In the genomic region with DNA sequence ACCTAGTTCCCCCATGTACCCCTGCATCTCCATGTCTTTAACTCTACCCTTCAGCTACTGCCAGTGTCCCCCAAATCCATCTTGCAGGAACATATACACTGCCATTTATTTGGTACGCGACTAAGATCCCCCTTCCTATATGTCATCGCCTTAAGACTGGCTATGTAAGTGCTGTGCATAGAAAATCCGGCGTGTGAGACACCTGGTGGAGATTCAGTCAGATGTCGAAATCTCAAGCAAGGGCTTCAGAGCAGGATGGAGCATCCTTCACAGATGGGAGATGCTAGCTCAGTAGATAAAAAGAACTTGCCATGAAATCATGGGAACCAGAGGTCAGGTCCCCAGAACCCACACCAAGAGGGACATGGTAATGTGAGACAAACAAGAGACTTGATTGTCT, we compare ENCODE assay signal across 23 mouse cellular contexts.
A peak's percentile ranks its signal among the peaks of the same experiment; 100 is the strongest.
DNase-seq lines count a peak whose midpoint lies in the region; ATAC-seq and TF ChIP-seq lines count a peak whose summit lies in the region.
"Had no signal": no experiment of that assay in that cellular context is flagged by ENCODE, and none has a peak within 500 bp of the region (broad histone marks: within the 10 kb centered on the region; RNA-seq: fewer than 3 reads in every experiment).

No protein-coding gene starts in this region.

- H3K4me2 ChIP-seq in forebrain, embryonic 11.5 days (ENCODE audit: low read depth, low read length, severe bottlenecking), result no peak overlapping the region
- H3K4me2 ChIP-seq in forebrain, embryonic 12.5 days, result no peak overlapping the region
- no peak overlapping the region for H3K4me2 ChIP-seq in hindbrain, postnatal 0 days (ENCODE audit: low read depth, low read length)
- H3K4me2 ChIP-seq in hindbrain, embryonic 11.5 days (replicated peaks; ENCODE audit: low read depth, low read length), result no peak overlapping the region
- H3K4me2 ChIP-seq: embryonic facial prominence, embryonic 12.5 days; embryonic facial prominence, embryonic 15.5 days; forebrain, embryonic 13.5 days; heart, embryonic 11.5 days; hindbrain, embryonic 13.5 days had no signal

- no peaks in the 10 kb centered on the region for H3K36me3 ChIP-seq in forebrain, embryonic 11.5 days (ENCODE audit: control insufficient read depth, insufficient read depth, low read length)
- H3K36me3 ChIP-seq in forebrain, embryonic 12.5 days (replicated peaks), result no peaks in the 10 kb centered on the region
- no peaks in the 10 kb centered on the region for H3K36me3 ChIP-seq in hindbrain, postnatal 0 days (ENCODE audit: insufficient read depth, low read length)
- H3K36me3 ChIP-seq in hindbrain, embryonic 11.5 days (ENCODE audit: control insufficient read depth, insufficient read depth, low read length), result no peaks in the 10 kb centered on the region
- H3K36me3 ChIP-seq: embryonic facial prominence, embryonic 12.5 days; embryonic facial prominence, embryonic 15.5 days; hindbrain, embryonic 13.5 days had no signal

- H3K4me3 ChIP-seq in forebrain, embryonic 11.5 days (ENCODE audit: low read depth, low read length), result no peak overlapping the region
- no peak overlapping the region for H3K4me3 ChIP-seq in forebrain, embryonic 12.5 days (replicated peaks)
- H3K4me3 ChIP-seq in hindbrain, postnatal 0 days (ENCODE audit: low read length), result no peak overlapping the region
- no peak overlapping the region for H3K4me3 ChIP-seq in hindbrain, embryonic 11.5 days (ENCODE audit: low read depth, low read length)
- H3K4me3 ChIP-seq: embryonic facial prominence, embryonic 12.5 days; embryonic facial prominence, embryonic 15.5 days; forebrain, embryonic 13.5 days; gastrocnemius, adult 2 months; hindbrain, embryonic 13.5 days had no signal

- no peaks in the 10 kb centered on the region for H3K27me3 ChIP-seq in forebrain, embryonic 11.5 days (ENCODE audit: control insufficient read depth, insufficient read depth, low read length)
- H3K27me3 ChIP-seq in forebrain, embryonic 12.5 days, result no peaks in the 10 kb centered on the region
- H3K27me3 ChIP-seq in hindbrain, postnatal 0 days (ENCODE audit: insufficient read depth, low read length), result no peaks in the 10 kb centered on the region
- 0 out of 2 replicates have a peak, but pooled peaks cover 3% of the 10 kb centered on the region for H3K27me3 ChIP-seq in hindbrain, embryonic 11.5 days (ENCODE audit: control insufficient read depth, insufficient read depth, low read length)
- H3K27me3 ChIP-seq: embryonic facial prominence, embryonic 12.5 days; embryonic facial prominence, embryonic 15.5 days; forebrain, embryonic 13.5 days had no signal

- intact Hi-C loops in left cerebral cortex, postnatal 14 days (cut with DNase I), result no loop called here
- intact Hi-C loops in left cerebral cortex, postnatal 36 days (cut with DNase I), result no loop called here

- no peaks in the 10 kb centered on the region for H3K9me3 ChIP-seq in forebrain, embryonic 11.5 days (ENCODE audit: control insufficient read depth, low read length)
- no peaks in the 10 kb centered on the region for H3K9me3 ChIP-seq in forebrain, embryonic 12.5 days
- no peaks in the 10 kb centered on the region for H3K9me3 ChIP-seq in hindbrain, postnatal 0 days (ENCODE audit: low read length)
- no peaks in the 10 kb centered on the region for H3K9me3 ChIP-seq in hindbrain, embryonic 11.5 days (ENCODE audit: control insufficient read depth, low read length)
- H3K9me3 ChIP-seq: embryonic facial prominence, embryonic 12.5 days; embryonic facial prominence, embryonic 15.5 days; forebrain, embryonic 13.5 days; hindbrain, embryonic 13.5 days had no signal

- DNase-seq in forebrain, embryonic 11.5 days (ENCODE audit: low spot score), result peak; percentile 25
- DNase-seq in hindbrain, postnatal 0 days (ENCODE audit: low spot score), result peak; percentile 53
- DNase-seq in hindbrain, embryonic 11.5 days (ENCODE audit: low spot score), result no peak
- DNase-seq in left cerebral cortex, postnatal 14 days (ENCODE audit: low spot score in 2 of 2), result peak; percentile 23 to 30
- no peak for DNase-seq in left cerebral cortex, postnatal 36 days (ENCODE audit: low spot score in 2 of 2)
- DNase-seq in brain, adult 2 months (ENCODE audit: low read depth, low spot score), result peak; percentile 45
- DNase-seq in liver, result no peak
- DNase-seq: adrenal gland, adult 8-10 months; adrenal gland, postnatal 25 days; cerebellum, adult 18-20 months; cerebellum, adult 9-10 months; cerebellum, postnatal 14 days; gastrocnemius, adult 2 months; gastrocnemius, postnatal 14 days had no signal

- H3K9ac ChIP-seq in forebrain, embryonic 11.5 days (ENCODE audit: low read length), result no peak overlapping the region
- H3K9ac ChIP-seq in forebrain, embryonic 12.5 days, result no peak overlapping the region
- no peak overlapping the region for H3K9ac ChIP-seq in hindbrain, postnatal 0 days (replicated peaks; ENCODE audit: low read length)
- H3K9ac ChIP-seq in hindbrain, embryonic 11.5 days (ENCODE audit: low read depth, low read length), result no peak overlapping the region
- H3K9ac ChIP-seq: embryonic facial prominence, embryonic 12.5 days; embryonic facial prominence, embryonic 15.5 days; forebrain, embryonic 13.5 days; hindbrain, embryonic 13.5 days had no signal

- TF ChIP-seq CTCF in hindbrain, postnatal 0 days (IDR thresholded peaks at IDR 0.05; ENCODE audit: low read depth), result peak; percentile 48

- no peaks in the 10 kb centered on the region for H3K4me1 ChIP-seq in forebrain, embryonic 11.5 days (replicated peaks; ENCODE audit: control insufficient read depth, insufficient read depth, low read length)
- peaks cover 16% of the 10 kb centered on the region for H3K4me1 ChIP-seq in forebrain, embryonic 12.5 days
- no peaks in the 10 kb centered on the region; the same call in 1 of the 2 replicates for H3K4me1 ChIP-seq in hindbrain, postnatal 0 days (ENCODE audit: insufficient read depth, low read length)
- H3K4me1 ChIP-seq in hindbrain, embryonic 11.5 days (replicated peaks; ENCODE audit: control insufficient read depth, insufficient read depth, low read length), result no peaks in the 10 kb centered on the region
- H3K4me1 ChIP-seq: embryonic facial prominence, embryonic 12.5 days; embryonic facial prominence, embryonic 15.5 days had no signal

- 92% methylated on average over 6 of the region's 6 CpGs for WGBS in forebrain, embryonic 11.5 days
- 92% methylated on average over 6 of the region's 6 CpGs for WGBS in forebrain, embryonic 12.5 days
- WGBS in hindbrain, postnatal 0 days, result 84% methylated on average over 6 of the region's 6 CpGs
- 88% methylated on average over 6 of the region's 6 CpGs for WGBS in hindbrain, embryonic 11.5 days

- ATAC-seq in forebrain, embryonic 11.5 days (replicated peaks; ENCODE audit: low FRiP score), result no peak
- no peak for ATAC-seq in forebrain, embryonic 12.5 days (ENCODE audit: low FRiP score)
- ATAC-seq in hindbrain, postnatal 0 days, result no peak
- ATAC-seq in hindbrain, embryonic 11.5 days (ENCODE audit: low FRiP score), result no peak
- ATAC-seq: activated CD4-positive, CD25-positive, alpha-beta regulatory T cell, adult 4 months; forebrain, embryonic 13.5 days; hindbrain, embryonic 16.5 days; inflammation-experienced regulatory T-cells, adult 6 months had no signal

- H3K27ac ChIP-seq in forebrain, embryonic 11.5 days (ENCODE audit: low read depth, low read length), result no peak overlapping the region
- no peak overlapping the region for H3K27ac ChIP-seq in forebrain, embryonic 12.5 days
- no peak overlapping the region for H3K27ac ChIP-seq in hindbrain, postnatal 0 days
- no peak overlapping the region for H3K27ac ChIP-seq in hindbrain, embryonic 11.5 days (ENCODE audit: low read depth, low read length)
- H3K27ac ChIP-seq: embryonic facial prominence, embryonic 12.5 days; embryonic facial prominence, embryonic 15.5 days; forebrain, embryonic 13.5 days; gastrocnemius, adult 2 months; hindbrain, embryonic 13.5 days had no signal

Comparison
In these comparisons a context has a peak if more than half of its experiments do, and no peak if none do; other contexts are left out.
1. DNase-seq: peak in forebrain, embryonic 11.5 days (single experiment), hindbrain, postnatal 0 days (single experiment), left cerebral cortex, postnatal 14 days (2 of 2) and brain, adult 2 months (single experiment); none in hindbrain, embryonic 11.5 days (single experiment), left cerebral cortex, postnatal 36 days (0 of 2) and liver (single experiment).